21 mouse cellular contexts compared by ENCODE assay signal in genomic region chr3:21827656-21828055, GRCm38 (mm10).
DNase-seq lines count a peak whose midpoint lies in the region; ATAC-seq and TF ChIP-seq lines count a peak whose summit lies in the region.
"Had no signal": no experiment of that assay in that cellular context is flagged by ENCODE, and none has a peak within 500 bp of the region (broad histone marks: within the 10 kb centered on the region; RNA-seq: fewer than 3 reads in every experiment).

No protein-coding gene starts in this region.

- no peaks in the 10 kb centered on the region for H3K9me3 ChIP-seq in liver, postnatal 0 days (ENCODE audit: low read length)
- no peaks in the 10 kb centered on the region for H3K9me3 ChIP-seq in limb, embryonic 10.5 days (replicated peaks)
- H3K9me3 ChIP-seq: embryonic facial prominence, embryonic 12.5 days; forebrain, embryonic 12.5 days; heart, embryonic 13.5 days; hindbrain, embryonic 12.5 days had no signal

- DNase-seq in liver, adult 2 months (ENCODE audit: extremely low read depth, low read depth, low spot score): peak; percentile 43
- no peak for DNase-seq in liver, postnatal 0 days
- DNase-seq in MN1 (ENCODE audit: low spot score): peak; percentile 8
- DNase-seq in limb, embryonic 10.5 days (ENCODE audit: low spot score): peak; percentile 22
- DNase-seq in heart, postnatal 4 days: no peak
- DNase-seq: adrenal gland, postnatal 14 days; cerebellum, adult 11-12 months; cerebellum, adult 9-10 months; cerebellum, postnatal 25 days; forebrain, postnatal 0 days; gastrocnemius, adult 2 months; gastrocnemius, postnatal 36 days; heart, postnatal 36 days had no signal

- H3K79me2 ChIP-seq in liver, adult 2 months (ENCODE audit: control insufficient read depth, insufficient read depth, low read length): no peaks in the 10 kb centered on the region

- no peak for TF ChIP-seq POLR2A in liver, adult 2 months (IDR thresholded peaks at IDR 0.05; ENCODE audit: extremely low read depth, insufficient read depth, low read length)

- H3K4me3 ChIP-seq in liver, adult 2 months (ENCODE audit: insufficient read depth, low read depth, low read length): no peak overlapping the region
- no peak overlapping the region for H3K4me3 ChIP-seq in liver, postnatal 0 days (ENCODE audit: low read depth, low read length)
- no peak overlapping the region for H3K4me3 ChIP-seq in limb, embryonic 10.5 days
- H3K4me3 ChIP-seq: embryonic facial prominence, embryonic 12.5 days; forebrain, embryonic 12.5 days; gastrocnemius, adult 2 months; heart, embryonic 13.5 days; hindbrain, embryonic 12.5 days had no signal

- H3K4me1 ChIP-seq in liver, adult 2 months (ENCODE audit: control insufficient read depth, insufficient read depth, low read length): peaks cover 4% of the 10 kb centered on the region; the same call in 1 of the 2 replicates
- no peaks in the 10 kb centered on the region for H3K4me1 ChIP-seq in liver, postnatal 0 days (ENCODE audit: insufficient read depth)
- H3K4me1 ChIP-seq in limb, embryonic 10.5 days: 0 out of 2 replicates have a peak, but pooled peaks cover 8% of the 10 kb centered on the region
- H3K4me1 ChIP-seq: embryonic facial prominence, embryonic 12.5 days had no signal

- no peak overlapping the region for H3K27ac ChIP-seq in liver, adult 2 months (replicated peaks; ENCODE audit: insufficient read depth, low read depth, low read length)
- no peak overlapping the region for H3K27ac ChIP-seq in liver, postnatal 0 days (ENCODE audit: low read depth)
- H3K27ac ChIP-seq in limb, embryonic 10.5 days: no peak overlapping the region
- H3K27ac ChIP-seq: embryonic facial prominence, embryonic 12.5 days; forebrain, embryonic 12.5 days; gastrocnemius, adult 2 months; heart, embryonic 13.5 days; hindbrain, embryonic 12.5 days had no signal

- H3K27me3 ChIP-seq in liver, adult 2 months (ENCODE audit: control insufficient read depth, insufficient read depth, low read length): no peaks in the 10 kb centered on the region
- no peaks in the 10 kb centered on the region for H3K27me3 ChIP-seq in liver, postnatal 0 days (ENCODE audit: insufficient read depth, low read length)
- H3K27me3 ChIP-seq in limb, embryonic 10.5 days (ENCODE audit: low read depth, poor library complexity, severe bottlenecking): no peaks in the 10 kb centered on the region
- H3K27me3 ChIP-seq: embryonic facial prominence, embryonic 12.5 days; forebrain, embryonic 12.5 days; heart, embryonic 13.5 days; hindbrain, embryonic 12.5 days; Patski had no signal

- no peak for ATAC-seq in liver, postnatal 0 days
- no peak for ATAC-seq in CD4-positive, CD25-positive, alpha-beta regulatory T cell, adult 4 months
- ATAC-seq: activated CD4-positive, CD25-positive, alpha-beta regulatory T cell, adult 4 months; forebrain, postnatal 0 days; hindbrain, embryonic 16.5 days; Patski had no signal

- no peak overlapping the region for H3K4me2 ChIP-seq in liver, postnatal 0 days (ENCODE audit: low read depth, low read length)
- H3K4me2 ChIP-seq: embryonic facial prominence, embryonic 12.5 days; forebrain, embryonic 12.5 days; heart, embryonic 13.5 days; hindbrain, embryonic 12.5 days had no signal

- H3K9ac ChIP-seq in liver, adult 2 months (ENCODE audit: low read depth, low read length): no peak overlapping the region
- no peak overlapping the region for H3K9ac ChIP-seq in liver, postnatal 0 days (replicated peaks)
- H3K9ac ChIP-seq: embryonic facial prominence, embryonic 12.5 days; forebrain, embryonic 12.5 days; forebrain, postnatal 0 days; heart, embryonic 13.5 days; hindbrain, embryonic 12.5 days had no signal

- no peak for TF ChIP-seq CTCF in liver, adult 2 months (IDR thresholded peaks at IDR 0.05; ENCODE audit: low read depth, low read length)
- no peak for TF ChIP-seq CTCF in liver, postnatal 0 days (IDR thresholded peaks at IDR 0.05; ENCODE audit: low read depth)

- H3K36me3 ChIP-seq in liver, adult 2 months (ENCODE audit: control insufficient read depth, insufficient read depth, low read length): no peaks in the 10 kb centered on the region
- no peaks in the 10 kb centered on the region for H3K36me3 ChIP-seq in liver, postnatal 0 days (replicated peaks; ENCODE audit: insufficient read depth, low read length)
- no peaks in the 10 kb centered on the region for H3K36me3 ChIP-seq in limb, embryonic 10.5 days
- H3K36me3 ChIP-seq: embryonic facial prominence, embryonic 12.5 days; forebrain, embryonic 12.5 days; heart, embryonic 13.5 days; hindbrain, embryonic 12.5 days had no signal

- TF ChIP-seq EP300 in liver, postnatal 0 days (IDR thresholded peaks at IDR 0.05; ENCODE audit: low read depth): no peak

Comparison
In these comparisons a context has a peak if more than half of its experiments do, and no peak if none do; other contexts are left out.
1. DNase-seq: peak in liver, adult 2 months (single experiment), MN1 (single experiment) and limb, embryonic 10.5 days (single experiment); none in liver, postnatal 0 days (single experiment) and heart, postnatal 4 days (single experiment).